In the genomic region with DNA sequence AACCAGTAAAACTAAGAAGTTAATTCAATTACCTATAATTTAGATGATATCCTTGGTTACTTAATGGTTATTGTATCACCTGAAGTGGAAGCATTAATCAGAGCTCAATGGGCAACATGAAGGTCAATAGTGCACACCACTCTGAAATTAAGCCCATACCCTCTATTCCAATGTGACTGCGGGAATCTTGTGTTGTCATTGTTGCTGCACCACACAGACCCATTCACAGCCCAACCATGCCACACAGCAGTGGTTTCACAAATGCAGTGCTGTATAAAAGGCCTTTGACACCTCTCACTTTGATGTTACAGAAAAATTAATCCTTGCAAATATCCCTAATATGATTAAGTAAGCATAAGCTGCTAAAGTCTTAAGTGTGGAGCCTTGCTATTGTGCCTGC, we compare ENCODE assay signal across 24 mouse cellular contexts. TPM values are rescaled to one million over a fixed set of nuclear protein-coding genes. Genes with fewer than 3 reads are reported as not detected.
"Had no signal": no experiment of that assay in that cellular context is flagged by ENCODE, and none has a peak within 500 bp of the region (broad histone marks: within the 10 kb centered on the region; RNA-seq: fewer than 3 reads in every experiment).

No protein-coding gene starts in this region.

- H3K9ac ChIP-seq: limb, embryonic 13.5 days; liver, embryonic 12.5 days; liver, embryonic 15.5 days; lung, embryonic 15.5 days had no signal

- DNase-seq: kidney, adult 18-20 months; kidney, adult 9 months; kidney, postnatal 14 days; kidney, postnatal 4 days; liver; lung, adult 18-20 months; lung, postnatal 10 days; lung, postnatal 36 days; right cerebral cortex, adult 18-20 months; right cerebral cortex, postnatal 14 days; right cerebral cortex, postnatal 4 days; thymus, adult 2 months; thymus, postnatal 14 days; thymus, postnatal 4 days had no signal

- H3K4me2 ChIP-seq: limb, embryonic 13.5 days; liver, embryonic 12.5 days; liver, embryonic 15.5 days; lung, embryonic 15.5 days had no signal

- H3K4me1 ChIP-seq: limb, embryonic 10.5 days; limb, embryonic 13.5 days; liver, embryonic 12.5 days; liver, embryonic 15.5 days; lung, embryonic 15.5 days had no signal

- H3K27me3 ChIP-seq: limb, embryonic 13.5 days; liver, embryonic 12.5 days; liver, embryonic 15.5 days; lung, embryonic 15.5 days had no signal

- H3K36me3 ChIP-seq: limb, embryonic 10.5 days; limb, embryonic 13.5 days; liver, embryonic 12.5 days; liver, embryonic 15.5 days; lung, embryonic 15.5 days had no signal

- H3K4me3 ChIP-seq: limb, embryonic 10.5 days; limb, embryonic 13.5 days; liver, embryonic 12.5 days; liver, embryonic 15.5 days; lung, embryonic 15.5 days; myocyte had no signal

- ATAC-seq: intestine, embryonic 16.5 days; liver, embryonic 12.5 days had no signal

- H3K27ac ChIP-seq: limb, embryonic 10.5 days; limb, embryonic 13.5 days; liver, embryonic 12.5 days; liver, embryonic 15.5 days; lung, embryonic 15.5 days; stomach, postnatal 0 days had no signal

- H3K9me3 ChIP-seq: limb, embryonic 10.5 days; limb, embryonic 13.5 days; liver, embryonic 12.5 days; liver, embryonic 15.5 days; lung, embryonic 15.5 days had no signal

RNA-seq across cellular contexts. Expression of a gene that starts 15.4 kb away (rescaled TPM):
- total RNA-seq: megakaryocyte-erythroid progenitor cell, adult 5-6 weeks; monocyte, adult 5-6 weeks had no signal
